Mouse (Mus musculus): ENCODE data around the gene Ly6g5b.
"Not testable (repeated sequence)": the region's sequence is repeated elsewhere in the genome, so short reads cannot be mapped to it uniquely, and the experiment has no call there.

Gene Ly6g5b

GRCm38 (mm10) chr17:35140490-35140996 lies 25.3 kb upstream of the Ly6g5b start:
- no peak for DNase-seq (ENCODE audit: low read depth, low spot score)

- no peak for DNase-seq (ENCODE audit: low read depth, low spot score)
Observed at GRCm38 (mm10) chr17:35139269-35139668, 24.0 kb upstream of the Ly6g5b start.

GRCm38 (mm10) chr17:35135591-35136320 lies 20.5 kb upstream of the Ly6g5b start:
- DNase-seq (ENCODE audit: low read depth, low spot score): no peak

- DNase-seq (ENCODE audit: low read depth, low spot score): peak; percentile 95
Observed at GRCm38 (mm10) chr17:35134801-35135590, 19.8 kb upstream of the Ly6g5b start, which contains the start of gene Bag6. TSS of gene Bag6 (plus strand) at chr17:35135178.

GRCm38 (mm10) chr17:35133517-35133916 lies 18.3 kb upstream of the Ly6g5b start:
- DNase-seq (ENCODE audit: low read depth, low spot score): no peak

- DNase-seq (ENCODE audit: low read depth, low spot score): no peak
Observed at GRCm38 (mm10) chr17:35132174-35132560, 16.9 kb upstream of the Ly6g5b start.

- no peak for DNase-seq (ENCODE audit: low read depth, low spot score)
Observed at GRCm38 (mm10) chr17:35131500-35132173, 16.4 kb upstream of the Ly6g5b start, which contains the start of gene Apom. TSS of gene Apom (minus strand) at chr17:35132050.

GRCm38 (mm10) chr17:35131038-35131437 lies 15.8 kb upstream of the Ly6g5b start:
- no peak for DNase-seq (ENCODE audit: low read depth, low spot score)

- DNase-seq (ENCODE audit: low read depth, low spot score): no peak
Observed at GRCm38 (mm10) chr17:35128996-35129395, 13.8 kb upstream of the Ly6g5b start.

- DNase-seq (ENCODE audit: low read depth, low spot score): no peak
Observed at GRCm38 (mm10) chr17:35127017-35127416, 11.8 kb upstream of the Ly6g5b start.

- DNase-seq (ENCODE audit: low read depth, low spot score): peak; percentile 61
Observed at GRCm38 (mm10) chr17:35126206-35126611, 11.0 kb upstream of the Ly6g5b start, which contains the start of gene D17H6S53E. TSS of gene D17H6S53E (plus strand) at chr17:35126373.

GRCm38 (mm10) chr17:35125578-35125977 lies 10.3 kb upstream of the Ly6g5b start:
- DNase-seq (ENCODE audit: low read depth, low spot score): no peak

- DNase-seq (ENCODE audit: low read depth, low spot score): no peak
Observed at GRCm38 (mm10) chr17:35125081-35125480, 9.9 kb upstream of the Ly6g5b start.

GRCm38 (mm10) chr17:35124261-35124896 lies 9.2 kb upstream of the Ly6g5b start:
- DNase-seq (ENCODE audit: low read depth, low spot score): not testable (repeated sequence)

- DNase-seq (ENCODE audit: low read depth, low spot score): not testable (repeated sequence)
Observed at GRCm38 (mm10) chr17:35123287-35123686, 8.1 kb upstream of the Ly6g5b start.

GRCm38 (mm10) chr17:35121871-35122303 lies 6.7 kb upstream of the Ly6g5b start, which contains the start of gene Csnk2b:
TSS of gene Csnk2b (minus strand) at chr17:35122053.
- DNase-seq (ENCODE audit: low read depth, low spot score): peak; percentile 62

- peak; percentile 99 for DNase-seq (ENCODE audit: low read depth, low spot score)
Observed at GRCm38 (mm10) chr17:35121143-35121799, 6.0 kb upstream of the Ly6g5b start, which contains the start of gene Gpank1. TSS of gene Gpank1 (plus strand) at chr17:35121455.

- no peak for DNase-seq (ENCODE audit: low read depth, low spot score)
Observed at GRCm38 (mm10) chr17:35120745-35121142, 5.5 kb upstream of the Ly6g5b start.

GRCm38 (mm10) chr17:35111774-35112173 lies 3.5 kb downstream of the Ly6g5b start:
- no peak for DNase-seq (ENCODE audit: low read depth, low spot score)

- no peak for DNase-seq (ENCODE audit: low read depth, low spot score)
Observed at GRCm38 (mm10) chr17:35108097-35108496, 7.1 kb downstream of the Ly6g5b start, which contains the start of gene Ly6g5c. TSS of gene Ly6g5c (plus strand) at chr17:35108279.

Data from forelimb bud, embryonic 11.5 days (tissue).